Mouse (Mus musculus) MEL (cell line): ENCODE data around the gene Recql5.

Experiments
- CTCF ChIP-seq, 3 experiments: IDR thresholded peaks in 2 of 3; conservative IDR thresholded peaks in 1 of 3; 2 replicates each; pipeline ENCODE4 v1.5.1; 2011 to 2012; ENCODE audit warnings: low read length in 3 of 3, low read depth in 2 of 3, mild to moderate bottlenecking in 2 of 3, improper control_type of control experiment in 1 of 3, inconsistent platforms in 1 of 3, mixed read lengths in 1 of 3, moderate library complexity in 1 of 3; ENCODE audit not compliant: control insufficient read depth in 1 of 3, insufficient read depth in 1 of 3, poor library complexity in 1 of 3, severe bottlenecking in 1 of 3
- E2F4 ChIP-seq: IDR thresholded peaks from 2 replicates; pipeline ENCODE4 v1.6.1; 2011; ENCODE audit warnings: low read depth, low read length, improper control_type of control experiment, borderline replicate concordance
- EP300 ChIP-seq, 2 experiments: IDR thresholded peaks; 2 replicates each; pipeline ENCODE4 v1.6.1; 2011; ENCODE audit warnings: improper control_type of control experiment in 2 of 2, low read length in 2 of 2, low read depth in 1 of 2, mild to moderate bottlenecking in 1 of 2
- ETS1 ChIP-seq: IDR thresholded peaks from 2 replicates; pipeline ENCODE4 v1.6.1; 2012; ENCODE audit warnings: low read depth, mild to moderate bottlenecking, inconsistent platforms, low read length, improper control_type of control experiment, moderate library complexity
- HCFC1 ChIP-seq: IDR thresholded peaks from 2 replicates; pipeline ENCODE4 v1.6.1; 2012; ENCODE audit warnings: low read depth, mild to moderate bottlenecking, inconsistent platforms, low read length, improper control_type of control experiment, moderate library complexity
- JUND ChIP-seq: IDR thresholded peaks from 2 replicates; pipeline ENCODE4 v1.6.1; 2011; ENCODE audit warnings: low read depth, mild to moderate bottlenecking, improper control_type of control experiment, low read length
- MAX ChIP-seq: IDR thresholded peaks from 2 replicates; pipeline ENCODE4 v1.6.1; 2011; ENCODE audit warnings: low read length, improper control_type of control experiment
- POLR2A ChIP-seq, 2 experiments: IDR thresholded peaks; 2 replicates each; pipeline ENCODE4 v1.6.1; 2011 to 2012; ENCODE audit warnings: low read length in 2 of 2, mild to moderate bottlenecking in 2 of 2, control low read depth in 1 of 2, improper control_type of control experiment in 1 of 2, low read depth in 1 of 2, moderate library complexity in 1 of 2; ENCODE audit not compliant: control insufficient read depth in 1 of 2, insufficient read depth in 1 of 2, poor library complexity in 1 of 2
- USF2 ChIP-seq, 2 experiments: IDR thresholded peaks; 2 replicates each; pipeline ENCODE4 v1.6.1; 2011 to 2012; ENCODE audit warnings: improper control_type of control experiment in 2 of 2, low read length in 2 of 2, borderline replicate concordance in 1 of 2, inconsistent platforms in 1 of 2, low read depth in 1 of 2, mild to moderate bottlenecking in 1 of 2; ENCODE audit not compliant: insufficient read depth in 1 of 2
- ZNF384 ChIP-seq: IDR thresholded peaks from 2 replicates; pipeline ENCODE4 v1.6.1; 2012; ENCODE audit warnings: low read depth, mild to moderate bottlenecking, inconsistent platforms, low read length, improper control_type of control experiment

- TF ChIP-seq ZNF384 (no peak), E2F4 (no peak), POLR2A (IDR thresholded peaks at IDR 0.05; ENCODE audit: control insufficient read depth in 1 of 2, insufficient read depth in 1 of 2, low read depth in 1 of 2, low read length in 2 of 2, poor library complexity in 1 of 2) (no peak), MAX (no peak), CTCF (IDR thresholded peaks at IDR 0.05 in 2 of 3, conservative IDR thresholded peaks at IDR 0.05 in 1 of 3; ENCODE audit: control insufficient read depth in 1 of 3, insufficient read depth in 1 of 3, low read depth in 2 of 3, low read length in 3 of 3, poor library complexity in 1 of 3, severe bottlenecking in 1 of 3) (no peak), EP300 (IDR thresholded peaks at IDR 0.05; ENCODE audit: low read depth in 1 of 2, low read length in 2 of 2) (no peak), USF2 (IDR thresholded peaks at IDR 0.05; ENCODE audit: borderline replicate concordance in 1 of 2, insufficient read depth in 1 of 2, low read depth in 1 of 2, low read length in 2 of 2) (no peak), HCFC1 (no peak), ETS1 (no peak), JUND (no peak)
Measured at GRCm38 (mm10) chr11:115950719-115951118, 17.4 kb upstream of the Recql5 start.
